Mouse (Mus musculus) spleen, embryonic (tissue): ENCODE data around the gene Hic2.

Experiments used
- CTCF ChIA-PET: fragments of 350-600 bp; sonication (Branson Sonifier 250); formaldehyde crosslinking; loops from one replicate; lab custom pipeline; 2022; lab: Charles Lee

Hic2 gene

GRCm38 (mm10) chr16:17275721-17276120 lies 42.3 kb downstream of the Hic2 start, which contains the start of gene Tmem191c:
TSS of gene Tmem191c (plus strand) at chr16:17276077.
- CTCF ChIA-PET, result no interaction called here

DNA sequence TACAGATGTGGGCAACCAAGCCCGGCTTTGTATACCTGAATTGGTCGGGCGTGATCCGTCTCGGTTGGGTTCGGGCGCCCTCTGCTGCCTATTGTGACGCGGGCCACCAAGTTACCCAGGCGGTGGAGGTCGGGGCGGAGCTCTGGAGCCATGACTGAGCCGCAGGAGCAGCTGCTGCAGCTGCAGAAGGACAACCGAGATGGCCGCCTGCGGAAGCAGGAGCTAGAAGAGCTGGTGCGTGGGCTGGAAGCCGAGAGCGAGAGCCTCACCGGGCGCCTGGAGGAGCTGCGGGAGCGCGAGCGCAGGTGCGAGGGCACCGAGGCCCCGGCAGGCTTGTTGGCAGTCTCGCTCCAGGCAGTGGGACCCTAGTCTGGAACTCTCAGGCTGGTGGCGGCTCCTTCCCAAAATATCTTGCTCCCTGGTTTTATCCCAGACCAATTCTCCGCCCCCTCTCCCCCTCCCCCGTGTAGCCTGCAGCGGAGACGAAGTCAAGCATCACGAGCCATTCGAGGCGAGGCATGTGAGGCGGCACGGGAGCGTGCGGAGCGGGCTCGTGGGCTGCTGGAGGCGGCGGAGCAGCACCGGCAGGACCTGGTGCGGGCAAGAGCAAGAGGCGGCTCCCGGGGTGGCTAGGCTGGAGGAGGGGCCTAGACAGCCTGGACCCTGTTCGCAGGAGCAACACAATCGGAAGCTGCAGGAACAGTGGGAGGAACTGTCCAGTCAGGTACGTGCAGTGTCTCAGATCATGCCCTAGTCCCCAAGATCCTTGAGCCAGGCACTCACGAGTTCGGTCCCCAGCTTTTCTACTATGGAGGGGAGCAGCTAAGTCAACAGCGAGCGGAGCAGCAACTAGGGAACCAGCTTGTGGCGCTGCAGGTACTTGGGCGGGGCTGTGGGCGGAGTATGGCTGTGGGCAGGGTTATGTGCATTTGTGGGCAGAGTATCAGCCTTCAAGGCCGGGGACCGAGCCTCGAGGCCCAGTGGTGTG lies 43.1 kb downstream of the Hic2 start:
- CTCF ChIA-PET, result interaction anchor here (1.3 kb wide), 1 partner anchor 67 kb away, joined by 5 read pairs; no protein-coding TSS in a partner anchor

DNA sequence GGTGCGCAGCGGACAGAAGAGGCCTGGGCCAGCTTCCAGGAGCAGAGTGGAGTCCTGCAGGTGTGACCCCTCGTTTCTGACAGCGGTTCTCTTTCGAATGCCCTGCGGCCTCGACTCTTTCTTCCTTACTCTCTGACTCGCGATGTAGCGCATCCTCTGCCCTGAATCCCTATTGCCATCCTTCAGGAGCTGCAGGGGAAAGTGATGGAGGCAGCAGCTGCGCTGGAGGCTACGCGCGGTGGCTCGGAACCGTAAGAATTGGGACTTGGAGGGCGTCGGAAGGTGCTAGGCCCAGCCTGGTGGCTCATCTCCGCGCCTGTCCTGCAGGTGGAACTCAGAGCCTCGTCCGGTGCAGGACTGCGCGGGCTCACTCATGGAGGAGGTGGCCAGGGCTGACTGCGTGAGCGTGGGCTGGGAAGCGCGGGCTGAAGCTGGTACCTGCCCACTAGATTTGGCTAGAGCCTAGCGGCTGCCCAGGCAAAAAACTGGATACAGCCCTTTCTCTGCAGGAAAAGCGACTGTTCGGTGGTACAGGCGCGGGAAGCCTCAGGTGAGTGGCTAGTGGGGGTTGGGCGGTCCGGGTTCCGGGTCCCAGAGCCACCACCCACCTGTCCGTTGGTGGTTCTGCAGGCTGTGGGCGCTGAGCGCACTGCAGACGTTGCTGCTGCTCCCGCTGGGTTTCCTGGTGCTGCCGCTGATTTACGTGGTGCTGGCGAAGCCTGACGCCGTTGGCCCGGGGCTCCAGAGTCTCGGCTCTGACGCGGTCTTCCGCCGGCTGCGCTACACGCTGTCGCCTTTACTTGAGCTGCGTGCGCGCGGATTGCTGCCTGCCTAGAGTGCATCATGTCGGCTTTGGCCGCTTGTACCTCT lies 44.2 kb downstream of the Hic2 start:
- CTCF ChIA-PET, result interaction anchor here (1.3 kb wide), 1 partner anchor 68 kb away, joined by 5 read pairs; no protein-coding TSS in a partner anchor

DNA sequence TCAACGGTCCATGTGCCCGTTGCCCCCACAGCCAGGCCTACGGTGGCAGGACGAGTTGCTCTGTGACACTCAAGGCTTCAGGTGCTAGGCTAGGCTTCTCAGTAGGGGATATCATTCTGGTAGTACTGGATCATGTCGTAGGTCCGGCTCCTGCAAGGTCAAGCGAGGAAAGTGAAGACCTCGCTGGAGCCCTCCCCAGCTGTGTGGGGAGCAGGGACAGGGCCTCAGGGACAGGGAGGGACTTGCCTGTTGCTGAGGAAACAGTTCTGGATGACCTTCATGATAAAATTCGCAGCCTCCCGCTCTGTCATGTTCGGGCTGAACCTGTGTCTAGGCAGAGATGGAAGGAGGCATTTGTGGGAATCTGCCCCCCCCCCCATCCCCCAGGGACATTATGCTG lies 47.1 kb downstream of the Hic2 start:
- CTCF ChIA-PET, result no interaction called here

DNA sequence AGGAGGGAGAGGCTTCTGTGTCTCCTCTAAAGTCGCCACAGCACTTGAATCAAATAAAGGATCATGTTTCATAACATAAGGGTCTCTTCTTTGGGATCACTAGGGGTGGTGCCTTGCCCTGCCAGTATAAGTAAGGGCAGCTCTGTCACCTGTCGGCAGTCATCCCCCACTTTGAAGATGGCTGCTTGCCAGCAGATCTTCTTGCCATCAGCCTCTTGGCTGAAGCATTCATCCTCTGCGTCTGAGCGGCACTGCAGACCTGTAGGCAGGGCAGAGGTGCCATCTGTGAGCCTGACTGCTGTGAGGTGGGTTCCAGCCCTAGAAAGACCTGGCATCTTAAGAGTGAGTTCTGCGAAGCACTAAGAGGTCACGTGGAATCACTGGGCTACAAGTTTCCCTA lies 49.8 kb downstream of the Hic2 start:
- CTCF ChIA-PET, result no interaction called here

DNA sequence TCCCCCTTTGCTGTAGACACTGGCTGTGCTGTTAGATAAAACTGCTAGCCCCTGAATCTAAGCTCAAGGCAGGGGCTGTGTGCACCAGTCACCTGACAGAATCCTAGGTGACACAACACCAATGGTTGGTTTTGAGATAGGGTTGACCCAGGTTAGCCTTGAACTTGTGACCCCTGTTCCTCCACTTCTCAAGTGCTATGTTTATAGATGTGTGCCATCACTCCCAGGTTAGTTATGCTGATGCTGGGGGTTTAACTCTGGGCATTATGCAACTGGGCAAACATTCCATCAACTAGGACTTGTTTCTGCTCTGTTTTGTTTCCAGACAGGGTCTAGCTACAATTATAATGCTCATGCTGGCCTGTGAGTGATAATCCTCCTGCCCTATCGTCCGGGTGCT lies 53.7 kb downstream of the Hic2 start:
- CTCF ChIA-PET, result no interaction called here

DNA sequence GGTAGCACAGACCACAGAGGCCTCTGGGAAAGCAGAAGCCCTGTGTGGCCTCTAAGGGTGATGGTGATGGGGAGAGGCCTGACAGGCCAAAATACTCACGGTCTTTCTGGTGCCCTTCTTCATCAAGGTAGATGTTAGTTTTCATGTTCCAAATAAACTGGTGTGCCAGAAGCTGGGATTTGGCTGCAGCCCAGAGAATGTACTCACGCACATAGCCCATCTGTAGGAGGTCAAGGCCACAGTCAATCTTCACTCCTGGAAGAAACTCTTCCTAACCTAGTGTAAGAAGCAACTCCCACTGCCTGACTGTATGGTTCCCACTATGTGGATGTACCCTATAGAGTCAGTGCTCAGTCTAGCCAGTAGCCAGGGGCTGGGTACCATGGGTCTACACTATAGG lies 57.6 kb downstream of the Hic2 start:
- CTCF ChIA-PET, result no interaction called here

DNA sequence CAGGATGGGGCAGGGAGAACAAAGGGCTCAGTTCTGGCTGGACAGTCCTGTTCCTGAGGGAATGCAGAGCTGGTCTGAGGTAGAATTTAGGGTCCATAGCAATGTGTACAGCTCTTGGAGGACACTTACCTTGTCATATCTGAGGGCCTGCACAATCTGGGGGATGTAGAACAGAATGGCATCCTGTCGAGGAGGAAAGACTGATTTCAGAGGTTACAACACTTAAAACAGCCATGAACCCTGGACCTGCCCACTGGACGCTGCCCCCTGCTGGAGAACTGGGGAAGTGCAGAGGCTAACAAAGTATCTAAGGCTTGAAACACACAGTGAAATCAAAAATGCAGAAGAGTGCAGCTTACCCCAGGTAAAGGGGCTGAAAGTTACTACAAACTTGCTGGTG lies 59.4 kb downstream of the Hic2 start:
- CTCF ChIA-PET, result interaction anchor here (0.8 kb wide), 1 partner anchor 83 kb away, joined by 3 read pairs; no protein-coding TSS in a partner anchor

GRCm38 (mm10) chr16:17300818-17301217 lies 67.4 kb downstream of the Hic2 start:
- CTCF ChIA-PET, result interaction anchor here (0.6 kb wide), 1 partner anchor 1988 kb away, joined by 5 read pairs; no protein-coding TSS in a partner anchor

GRCm38 (mm10) chr16:17303521-17304245 lies 70.3 kb downstream of the Hic2 start:
- CTCF ChIA-PET, result no interaction called here

- CTCF ChIA-PET, result no interaction called here
These were observed 74.1 kb downstream of the Hic2 start for GRCm38 (mm10) chr16:17307461-17307860.

DNA sequence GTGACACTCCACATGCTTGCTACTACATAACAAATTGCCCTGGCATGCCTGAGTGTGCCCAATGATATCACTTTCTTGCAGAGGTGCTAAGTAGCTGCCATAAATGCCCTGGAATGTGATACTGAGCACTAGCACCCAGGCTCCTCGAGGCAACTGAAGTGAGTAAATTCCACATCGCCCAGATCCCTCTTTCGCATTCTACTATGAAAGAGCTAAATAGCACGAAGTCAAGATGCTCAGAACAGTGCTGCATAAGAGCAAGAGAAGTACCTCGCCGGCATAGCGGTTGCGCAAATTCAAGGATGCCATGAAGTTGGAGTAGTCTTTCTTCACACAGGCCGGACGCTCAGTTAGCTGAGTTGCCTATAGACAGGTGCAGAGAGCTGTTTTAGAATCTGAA lies 75.7 kb downstream of the Hic2 start:
- CTCF ChIA-PET, result no interaction called here

DNA sequence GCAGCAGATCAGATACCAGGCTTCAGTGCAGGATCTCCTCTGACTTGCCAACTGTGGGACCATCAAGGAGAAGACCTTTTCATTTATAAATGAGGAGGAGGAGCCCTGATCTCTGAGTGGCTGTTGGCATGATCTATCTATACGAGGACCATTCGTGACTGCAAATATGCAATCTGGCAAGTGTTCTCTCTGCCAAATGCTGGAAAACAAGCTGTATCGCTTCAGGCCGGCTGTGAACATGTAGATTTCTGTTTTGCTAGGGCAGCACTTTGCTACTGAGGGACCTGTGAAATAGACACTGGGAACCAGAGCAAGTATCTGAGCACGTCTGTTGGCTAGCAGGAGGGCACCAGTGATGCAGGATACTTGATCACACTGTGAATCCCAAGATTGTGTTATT lies 79.2 kb downstream of the Hic2 start:
- CTCF ChIA-PET, result no interaction called here
